Mouse (Mus musculus) gastrocnemius, adult 18-20 months (tissue): ENCODE data around the gene Uhrf1bp1l. TPM values are rescaled to one million over a fixed set of nuclear protein-coding genes. Genes with fewer than 3 reads are reported as not detected.

Experiments used
- DNase-seq: peaks from one replicate; pipeline ENCODE4 v3.0.0; 2021; ENCODE audit warnings: low spot score
- total RNA-seq, 2 experiments: library from RNA; stranded (reverse); gene quantifications; 2 replicates each; pipeline ENCODE4 v1.2.3; 2021

Uhrf1bp1l gene
- total RNA-seq, 2 experiments from 2014 or later: 13.2 to 21.6 TPM

DNA sequence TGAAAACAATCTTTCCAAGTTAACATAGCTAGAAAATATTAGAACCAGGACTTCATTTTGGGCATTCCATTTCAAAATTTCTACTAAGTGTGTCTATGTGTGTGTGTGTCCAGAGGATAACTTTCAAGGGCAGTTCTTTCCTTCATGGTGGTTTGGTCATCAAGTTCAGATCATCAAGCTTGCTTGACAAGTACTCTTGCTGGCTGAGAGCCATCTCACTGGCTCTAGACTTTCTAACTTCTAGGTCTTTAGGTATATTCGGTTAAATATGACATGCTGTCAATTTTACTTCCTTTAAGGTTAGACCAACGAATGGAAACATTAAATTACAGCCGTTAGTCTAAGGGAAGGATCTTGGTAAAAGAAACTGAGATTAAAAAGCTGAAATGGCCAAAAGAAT lies 450 bp upstream of the Uhrf1bp1l start:
- DNase-seq: no peak

DNA sequence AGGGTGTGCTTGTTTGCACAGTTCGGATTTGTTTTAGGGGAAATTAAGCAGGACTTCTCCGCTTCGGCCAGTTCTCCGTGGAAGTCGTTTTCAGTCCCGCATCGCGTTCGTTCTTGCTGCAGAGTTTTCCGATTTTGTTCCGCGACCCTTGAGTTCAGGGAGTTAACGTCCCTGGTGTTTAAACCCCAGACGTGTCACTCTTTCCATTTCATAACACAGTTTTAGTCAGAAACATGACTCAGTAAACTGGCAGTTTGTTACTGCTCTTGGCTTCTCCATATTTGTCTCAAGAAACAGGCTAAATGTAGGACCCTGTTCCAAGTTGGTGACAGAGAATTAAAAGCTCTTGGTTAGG lies 852 bp downstream of the Uhrf1bp1l start:
- peak; percentile 29 for DNase-seq

DNA sequence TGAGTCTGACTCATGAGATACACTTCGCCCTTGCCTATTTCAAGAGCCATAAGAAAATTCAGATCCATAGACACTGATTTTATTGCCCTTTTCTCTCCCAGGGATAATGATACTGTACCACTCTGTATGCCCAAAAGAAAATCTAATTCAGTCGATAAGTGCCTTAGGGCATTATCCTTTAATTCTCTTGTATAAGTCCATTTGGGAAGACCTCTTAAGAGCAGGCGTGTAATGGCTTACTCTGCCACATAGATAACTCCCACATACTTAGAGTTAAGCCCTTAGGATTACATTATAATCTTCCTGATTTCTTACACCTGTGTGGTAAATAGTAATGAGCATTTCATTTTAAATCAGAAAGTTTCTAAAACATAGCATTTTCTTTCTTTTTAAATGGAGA lies 1.8 kb downstream of the Uhrf1bp1l start:
- DNase-seq: no peak

DNA sequence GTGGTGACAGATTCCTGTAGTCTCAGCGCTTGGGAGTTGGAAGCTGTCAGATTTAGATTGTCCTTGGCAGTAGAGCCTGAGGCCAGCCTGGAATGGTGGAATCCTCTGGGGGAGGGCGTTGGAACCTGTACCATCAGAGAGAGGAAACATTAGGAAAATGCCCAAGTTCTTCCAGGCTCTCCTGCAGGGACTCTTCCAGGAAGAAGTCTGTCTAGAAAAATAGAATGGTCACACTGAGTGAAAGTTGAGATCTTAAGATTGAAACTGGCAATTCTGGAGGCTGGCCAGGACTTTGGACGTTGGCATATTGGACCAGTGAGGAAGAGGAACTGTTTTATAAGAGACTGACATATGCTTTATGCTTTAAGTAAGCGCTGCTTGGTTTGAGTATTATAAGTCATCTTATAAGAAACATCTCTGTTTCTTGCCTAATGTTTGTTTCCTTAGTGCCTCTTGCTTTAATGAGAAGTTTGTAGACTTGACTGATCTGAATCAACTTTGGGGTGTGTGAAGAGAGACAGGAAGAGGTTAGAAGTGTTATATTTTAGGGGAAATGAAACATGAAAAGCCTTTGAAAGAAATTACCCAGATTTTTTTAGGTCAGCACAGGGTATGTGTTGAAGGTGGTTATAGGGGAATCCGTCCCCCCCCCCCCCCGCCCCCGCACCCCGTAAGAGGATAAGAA lies 2.6 kb downstream of the Uhrf1bp1l start:
- no peak for DNase-seq

DNA sequence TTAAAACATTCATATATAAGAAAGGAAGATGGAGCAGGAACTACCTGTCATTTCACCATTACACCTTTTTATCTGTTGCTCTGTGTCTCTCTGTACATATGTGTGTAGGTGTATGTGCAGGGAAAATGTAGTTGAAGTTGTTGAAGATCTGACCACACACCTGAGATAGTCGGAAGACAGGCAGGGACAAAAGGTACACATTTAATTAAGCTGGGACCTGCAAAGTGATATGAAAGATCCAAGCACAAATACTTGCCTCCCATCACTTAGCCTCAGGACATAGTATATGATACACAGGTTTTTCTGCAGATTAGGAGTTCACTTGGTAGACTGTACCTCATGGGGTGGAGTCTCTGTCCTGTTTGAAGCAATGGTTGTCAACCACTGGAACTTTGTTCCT lies 3.1 kb downstream of the Uhrf1bp1l start:
- no peak for DNase-seq

DNA sequence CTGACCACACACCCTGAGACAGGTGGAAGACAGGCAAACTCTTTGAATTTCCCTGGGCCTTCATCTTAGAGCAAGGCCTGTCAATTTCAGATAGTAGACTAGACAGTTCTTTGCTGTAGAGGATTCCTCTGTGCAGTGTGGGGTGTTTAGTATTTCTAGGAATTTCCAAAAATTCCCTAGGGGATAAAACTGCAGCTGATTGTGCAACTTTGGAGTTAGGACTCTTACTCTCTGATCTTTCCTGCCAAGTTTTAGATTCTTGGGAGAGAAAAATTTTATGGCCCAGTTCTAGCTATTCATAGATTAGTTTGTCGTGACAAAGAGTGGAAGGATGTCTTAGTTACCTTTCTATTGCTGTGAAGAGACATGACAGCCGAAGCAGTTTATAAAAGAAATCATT lies 3.8 kb downstream of the Uhrf1bp1l start:
- DNase-seq: no peak

DNA sequence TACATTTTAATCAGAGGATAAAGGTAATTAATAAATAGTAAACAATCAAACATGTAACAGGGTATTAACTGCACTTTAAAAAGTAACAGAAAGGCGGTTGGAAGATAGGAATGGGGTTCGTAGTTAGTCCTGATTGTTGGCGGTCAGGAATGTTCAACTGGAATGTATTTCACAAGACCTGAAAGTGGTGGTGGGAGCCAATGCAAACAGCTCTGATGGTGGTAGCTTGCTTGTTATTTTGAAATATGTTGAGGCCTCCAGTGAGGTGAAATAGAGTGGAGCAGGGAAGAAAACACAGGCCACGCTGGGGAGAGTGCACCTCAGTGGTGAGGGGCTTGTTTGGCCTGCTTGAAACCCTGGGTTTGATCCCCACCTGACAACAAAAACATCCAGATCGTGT lies 6.3 kb downstream of the Uhrf1bp1l start:
- no peak for DNase-seq

DNA sequence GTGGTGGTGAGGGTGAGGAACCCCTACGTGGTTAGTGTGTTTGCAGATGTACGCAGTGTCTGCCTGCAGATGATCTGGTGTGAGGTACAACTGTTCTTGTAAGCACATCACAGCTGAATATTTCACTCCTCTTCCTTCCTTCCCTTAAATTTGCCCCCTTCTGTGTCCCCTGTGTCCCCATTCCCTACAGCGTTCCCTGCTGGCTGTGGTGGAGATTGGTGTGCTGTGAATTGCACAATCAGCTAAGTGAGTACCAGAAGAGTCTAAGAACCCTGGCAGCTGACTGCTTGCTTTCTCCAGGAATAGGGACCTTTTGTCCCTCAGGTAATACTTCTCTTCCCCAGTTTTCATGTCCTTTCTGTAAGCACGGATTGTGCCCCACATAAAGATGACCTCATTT lies 10.4 kb downstream of the Uhrf1bp1l start:
- DNase-seq: no peak

DNA sequence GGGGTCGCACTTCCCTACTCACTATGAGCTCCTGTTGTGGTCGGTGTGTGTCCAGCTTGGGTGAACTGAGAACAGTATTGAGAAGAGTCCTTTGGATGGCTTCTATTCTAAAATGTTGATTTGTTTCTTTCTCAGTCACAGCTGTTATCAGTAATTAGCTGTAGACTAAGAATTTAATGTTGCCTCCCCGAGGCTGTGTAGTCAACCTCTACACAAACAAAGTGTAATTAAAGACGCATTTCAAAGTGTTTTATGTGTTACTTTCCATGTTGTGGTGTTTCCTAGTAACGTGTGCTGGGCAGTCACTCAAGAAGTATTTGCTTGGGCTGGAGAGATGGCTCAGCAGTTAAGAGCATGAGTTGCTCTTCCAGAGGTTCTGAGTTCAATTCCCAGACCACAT lies 16.0 kb downstream of the Uhrf1bp1l start:
- no peak for DNase-seq

DNA sequence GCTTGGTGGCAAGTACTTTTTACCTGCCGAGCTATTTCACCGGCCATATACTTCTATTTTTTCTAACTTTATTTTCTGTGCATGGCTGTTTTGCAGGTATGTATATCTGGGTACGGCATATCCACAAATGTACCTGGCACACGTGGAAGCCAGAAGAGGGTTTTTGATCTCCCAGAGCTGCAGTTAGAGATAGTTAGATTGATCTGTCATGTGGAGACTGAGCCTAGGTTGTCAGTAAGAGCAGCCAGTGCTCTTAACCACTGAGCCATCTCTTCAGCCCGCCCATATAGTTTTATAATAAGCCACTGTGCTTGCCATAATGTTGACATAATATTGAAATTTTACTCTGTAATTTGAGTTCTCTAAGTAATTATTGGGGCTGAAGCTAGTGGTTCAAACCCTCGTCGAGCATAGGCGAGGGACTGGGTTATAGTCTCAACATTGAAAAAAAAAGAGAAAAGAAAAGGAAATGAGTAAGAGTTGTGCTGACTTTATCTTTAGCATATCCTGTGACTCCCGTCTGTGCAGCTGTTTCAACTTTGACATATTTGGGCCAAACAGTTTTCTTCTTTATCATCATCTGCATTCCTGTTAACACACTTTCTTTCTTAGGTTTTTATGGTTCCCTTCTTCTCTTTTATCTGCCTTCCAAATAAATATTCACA lies 19.8 kb downstream of the Uhrf1bp1l start:
- no peak for DNase-seq

DNA sequence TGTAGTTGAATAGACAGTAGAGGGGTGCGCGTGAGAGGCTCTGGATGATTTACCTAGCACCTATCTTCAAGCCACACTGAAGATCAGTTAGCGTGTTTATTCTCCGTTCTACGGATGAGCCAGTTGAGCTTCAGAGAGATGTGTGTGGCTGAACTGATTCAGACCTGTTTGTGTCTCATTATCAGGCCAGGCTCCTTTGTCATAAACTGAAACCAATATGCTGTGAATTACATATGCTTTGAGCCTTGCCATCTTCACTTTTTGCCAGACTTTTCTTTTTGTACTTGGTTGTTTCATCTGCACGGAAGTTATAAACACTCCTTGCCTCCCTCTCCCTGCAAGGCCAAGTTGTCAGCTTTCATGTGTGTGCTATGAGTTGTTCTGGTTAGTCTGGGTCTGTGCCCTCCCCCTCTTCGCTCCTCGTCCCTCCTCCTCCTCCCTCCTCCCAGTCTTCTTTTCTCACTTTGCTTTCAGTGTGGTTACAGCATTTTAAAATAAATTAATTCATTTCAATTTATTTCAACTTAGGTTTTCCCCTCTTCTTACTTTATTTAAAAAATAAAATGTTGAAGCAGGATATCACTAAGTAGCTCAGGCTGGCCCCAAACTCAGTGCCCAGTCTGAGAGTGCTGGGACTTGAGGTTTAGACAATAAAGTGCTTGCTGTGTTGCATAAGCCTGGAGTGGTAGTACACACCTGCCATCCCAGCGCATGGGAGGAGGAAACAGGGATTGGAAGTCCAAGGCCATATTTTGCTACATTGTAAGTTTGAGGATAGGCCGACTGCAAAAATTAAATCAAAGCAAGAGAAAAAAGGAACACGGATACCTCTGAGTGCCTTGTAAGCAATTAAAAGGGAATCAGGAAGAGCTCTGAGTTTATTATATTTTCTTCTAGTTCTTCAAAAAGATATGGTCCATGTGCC lies 21.3 kb downstream of the Uhrf1bp1l start:
- no peak for DNase-seq

DNA sequence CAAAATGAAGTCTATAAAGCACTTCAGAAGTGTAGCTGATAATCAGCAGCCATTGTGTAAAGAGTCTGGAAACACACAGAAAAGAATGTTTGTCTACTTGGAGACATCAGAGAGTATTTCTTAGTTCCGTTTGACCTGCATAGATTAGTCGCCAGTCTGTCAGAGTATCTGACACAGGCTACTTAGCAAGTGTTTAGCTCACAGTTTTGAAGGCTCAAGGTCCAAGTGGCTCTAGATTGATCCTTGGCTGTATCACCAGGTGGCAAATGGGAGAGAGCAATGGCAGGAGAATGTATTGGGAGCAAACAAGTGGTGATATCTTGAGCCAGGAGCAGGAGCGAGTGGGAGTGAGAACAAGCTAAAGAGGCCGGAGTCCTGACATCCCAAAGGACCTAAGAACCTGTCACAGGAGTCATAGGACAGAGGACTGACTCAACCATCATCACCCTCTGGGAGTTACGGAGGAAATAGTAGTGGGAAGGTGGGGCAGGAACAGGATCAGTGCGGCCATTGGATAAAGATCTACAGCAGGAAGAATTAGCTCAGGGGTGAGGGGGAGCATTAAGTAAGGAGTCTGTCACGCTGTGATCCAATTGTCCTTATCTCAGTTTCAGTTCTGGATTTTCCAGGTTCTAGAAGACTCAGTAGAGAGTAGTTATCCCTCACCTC lies 23.7 kb downstream of the Uhrf1bp1l start:
- DNase-seq: no peak

DNA sequence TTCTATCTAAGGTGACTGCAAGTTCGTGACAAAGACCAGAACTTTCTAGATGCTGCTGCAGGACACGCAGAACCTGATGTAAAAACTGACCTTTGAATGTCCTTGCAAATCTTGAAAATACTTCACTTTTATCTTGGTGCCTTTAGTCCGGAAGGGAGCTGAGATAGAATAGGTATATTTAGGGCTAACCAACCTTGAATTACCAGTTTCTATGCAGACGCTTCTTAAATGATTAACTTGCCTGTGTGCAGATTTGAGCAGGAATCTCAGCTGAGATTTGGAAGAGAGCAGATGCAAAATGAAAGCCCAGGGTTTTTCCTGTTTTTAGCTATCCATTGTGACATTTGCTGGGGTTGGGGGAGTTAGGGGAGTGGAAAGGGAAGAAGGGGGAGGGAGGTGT lies 24.3 kb downstream of the Uhrf1bp1l start:
- DNase-seq: no peak

DNA sequence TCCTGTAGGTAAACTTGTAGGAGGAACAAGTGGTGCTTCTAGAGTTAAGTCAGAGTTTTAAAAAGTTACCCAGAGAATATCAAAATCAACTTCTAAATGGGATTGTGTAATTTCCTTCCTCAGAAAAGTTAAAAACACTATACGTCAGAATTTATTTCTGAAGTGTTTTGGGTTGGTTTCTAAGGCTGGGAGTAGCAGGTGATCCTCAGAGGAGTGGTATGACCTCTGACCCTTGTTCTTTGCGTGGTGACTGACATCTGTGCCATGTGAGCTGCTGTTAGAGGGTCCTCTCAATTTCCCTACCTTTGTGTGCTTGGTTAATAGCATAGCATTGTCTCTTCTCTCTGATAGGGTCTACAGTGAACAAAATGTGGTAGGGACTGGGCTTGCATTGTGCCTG lies 27.1 kb downstream of the Uhrf1bp1l start:
- no peak for DNase-seq

DNA sequence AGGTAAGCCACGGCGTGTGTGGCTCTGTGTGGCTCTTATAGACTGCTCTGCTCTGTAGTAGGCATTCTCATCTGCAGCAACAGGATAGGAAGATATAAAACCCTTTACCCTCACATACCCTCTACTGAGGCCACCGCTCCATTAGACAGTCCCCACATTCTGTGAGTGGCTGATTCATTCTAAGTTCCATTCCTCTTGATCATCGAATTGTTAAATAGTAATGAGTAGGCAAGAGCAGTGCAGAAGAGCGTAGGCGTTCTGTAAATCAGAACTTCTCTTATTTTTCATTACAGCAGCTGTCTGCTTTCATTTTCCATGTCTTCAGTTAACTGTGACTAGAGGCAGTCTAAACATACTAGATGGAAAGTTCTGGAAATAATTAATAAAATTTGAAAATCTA lies 31.2 kb downstream of the Uhrf1bp1l start:
- no peak for DNase-seq

DNA sequence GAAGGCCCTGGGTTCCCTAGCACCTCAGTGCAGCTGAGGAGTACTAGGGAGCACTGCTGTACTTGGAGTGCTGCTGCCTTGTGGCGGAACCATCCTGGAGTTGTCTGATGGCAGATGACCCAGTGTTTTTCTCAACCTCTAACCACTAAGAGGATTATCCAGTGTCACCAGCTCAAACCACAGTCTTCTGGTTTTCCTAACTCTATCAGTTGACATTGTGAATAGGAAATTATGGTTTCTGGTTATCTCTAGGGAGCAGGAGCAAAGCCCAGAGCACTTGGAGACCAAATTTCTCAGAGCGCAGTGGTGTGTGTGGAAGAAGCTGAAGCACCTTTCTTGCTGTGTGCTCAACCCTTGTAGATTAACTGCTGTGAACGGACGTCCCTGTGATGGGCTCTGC lies 47.1 kb downstream of the Uhrf1bp1l start:
- no peak for DNase-seq

DNA sequence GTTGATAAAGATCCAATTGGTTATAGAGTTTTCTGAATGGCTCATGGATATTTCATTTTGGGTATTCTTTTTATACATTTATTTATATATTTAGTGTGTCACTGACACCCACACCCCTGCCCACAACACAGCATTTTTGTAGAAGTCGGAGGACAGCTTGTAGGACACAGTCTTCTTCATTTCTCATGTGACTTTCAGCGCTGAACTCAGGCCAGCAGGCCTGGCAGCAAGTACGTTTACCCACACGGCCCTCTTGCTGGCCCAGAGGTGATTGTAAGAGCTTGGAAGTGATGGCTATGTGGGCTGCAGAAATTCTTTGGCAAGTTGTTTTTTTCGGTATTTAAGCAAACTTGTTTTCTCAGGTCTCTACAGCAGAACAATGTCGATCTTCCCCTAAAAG lies 49.3 kb downstream of the Uhrf1bp1l start:
- peak; percentile 23 for DNase-seq

DNA sequence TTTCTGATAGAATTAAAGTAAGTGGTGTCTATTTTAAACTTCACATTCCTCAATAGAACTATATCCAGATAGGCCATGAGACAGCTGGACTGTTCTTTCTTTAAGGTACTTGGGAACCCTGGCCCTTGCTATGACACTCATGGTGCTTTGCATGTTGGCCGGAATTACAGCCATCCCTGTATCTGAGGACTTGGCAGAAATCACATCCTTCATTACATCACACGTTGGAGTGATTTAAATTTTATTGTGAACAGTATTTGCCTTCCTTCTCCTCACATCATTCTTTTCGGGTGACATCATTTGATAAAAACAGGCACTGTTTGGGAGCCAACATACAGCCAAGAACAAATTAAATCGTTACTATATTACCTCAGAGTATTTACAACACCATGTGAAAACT lies 74.4 kb downstream of the Uhrf1bp1l start:
- DNase-seq: no peak

DNA sequence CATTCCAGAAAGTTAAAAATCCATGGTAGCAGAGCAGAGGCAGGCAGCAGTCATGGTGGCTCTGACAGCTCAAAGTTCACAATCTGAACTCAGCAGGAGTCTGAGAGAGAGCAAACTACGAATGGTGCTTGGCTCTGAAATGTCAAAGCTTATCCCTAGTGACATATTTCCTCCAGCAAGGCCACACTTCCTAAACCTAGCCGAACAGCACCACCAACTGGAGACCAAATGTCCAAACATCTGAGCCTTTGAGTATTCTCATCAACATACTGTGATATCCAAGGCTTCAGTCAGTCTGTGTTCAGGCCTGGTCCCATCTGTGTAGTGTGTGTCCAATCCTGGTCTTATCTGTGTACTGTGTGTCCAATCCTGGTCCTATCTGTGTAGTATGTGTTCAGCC lies 79.1 kb downstream of the Uhrf1bp1l start:
- peak; percentile 18 for DNase-seq

DNA sequence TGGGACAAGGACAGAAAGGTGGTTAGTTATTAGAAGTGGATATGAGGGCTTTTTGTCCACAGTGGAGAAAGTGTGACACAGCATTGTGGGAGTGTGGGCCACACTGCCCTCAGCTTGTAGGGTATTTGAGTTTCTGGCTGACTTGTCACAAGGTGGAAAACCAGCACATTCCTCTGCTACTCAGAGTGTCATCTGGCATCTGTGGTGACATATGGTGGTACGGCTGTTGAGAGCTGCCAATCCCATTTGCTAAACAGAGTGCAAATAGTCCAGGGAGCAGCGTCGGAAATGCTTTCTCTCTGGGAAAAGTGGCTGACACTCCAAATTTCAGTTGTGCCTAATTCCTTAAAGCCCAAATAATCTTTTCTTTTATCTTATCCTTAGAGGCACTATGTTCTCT lies 82.1 kb downstream of the Uhrf1bp1l start:
- DNase-seq: no peak

DNA sequence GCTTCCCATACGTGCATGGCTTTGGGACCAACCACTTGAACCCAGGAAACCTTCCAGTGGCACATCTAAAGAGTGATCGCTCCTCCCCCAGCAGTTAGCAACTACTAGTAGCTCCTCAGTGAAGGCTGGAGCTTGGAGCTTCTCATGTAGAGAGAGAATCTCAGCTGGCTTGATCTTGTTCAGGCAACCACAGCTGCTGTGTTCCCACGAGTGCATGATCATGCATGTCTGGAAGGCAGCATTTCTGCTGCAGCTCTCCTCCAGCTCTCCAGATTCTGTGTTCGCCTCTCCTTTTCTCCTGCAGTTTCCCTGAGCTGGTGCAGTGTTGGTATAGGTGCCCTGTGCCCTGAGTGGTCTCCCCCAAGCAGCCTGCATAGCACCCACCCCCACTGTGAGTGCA lies 87.5 kb downstream of the Uhrf1bp1l start:
- DNase-seq: no peak

DNA sequence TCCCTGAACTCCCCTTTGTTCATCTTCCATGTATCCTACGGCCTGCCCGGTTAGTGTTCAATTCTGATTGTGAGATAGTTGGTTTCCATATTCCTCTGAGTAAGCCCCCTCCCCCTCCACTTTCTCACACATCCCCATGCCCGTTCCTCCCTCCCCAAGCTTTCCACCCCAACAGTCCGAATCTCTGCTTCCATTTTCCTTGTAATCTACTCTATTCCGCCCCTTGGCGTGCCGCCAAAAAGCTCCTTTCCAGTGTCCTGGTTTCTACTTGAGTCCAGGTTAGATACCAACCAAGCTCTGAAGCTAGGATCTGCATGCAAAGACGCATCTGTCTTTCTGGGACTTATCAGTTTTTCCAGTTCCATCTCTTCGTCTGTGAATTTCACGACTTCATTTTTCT lies 88.4 kb downstream of the Uhrf1bp1l start:
- DNase-seq: no peak
